Mouse (Mus musculus): ENCODE results near the gene Gm28374. TPM values are rescaled to one million over a fixed set of nuclear protein-coding genes. Genes with fewer than 3 reads are reported as not detected.

Gm28374 gene
- polyA plus RNA-seq, 1 experiment from 2014 or later = 1.7 TPM

- H3K27me3 ChIP-seq (replicated peaks; ENCODE audit: control insufficient read depth, insufficient read depth, low read length) = no peaks in the 10 kb centered on the region
- no peak overlapping the region for H3K9ac ChIP-seq (ENCODE audit: low read depth, low read length)
- H3K4me2 ChIP-seq (ENCODE audit: low read depth, low read length) = no peak overlapping the region
- ATAC-seq = no peak
- 0 out of 2 replicates have a peak, but pooled peaks cover 2% of the 10 kb centered on the region for H3K4me1 ChIP-seq (ENCODE audit: control insufficient read depth, insufficient read depth, low read length)
- no peak overlapping the region for H3K4me3 ChIP-seq (ENCODE audit: low read length)
- peaks cover 2% of the 10 kb centered on the region; the same call in 1 of the 2 replicates for H3K36me3 ChIP-seq (ENCODE audit: control insufficient read depth, insufficient read depth, low read length)
- 95% methylated on average over 3 of the region's 3 CpGs for WGBS
- no peaks in the 10 kb centered on the region for H3K9me3 ChIP-seq (ENCODE audit: control insufficient read depth, low read length)
- H3K27ac ChIP-seq (ENCODE audit: low read length) = no peak overlapping the region
Measured at GRCm38 (mm10) chr19:6097847-6098246, 15.8 kb upstream of the Gm28374 start.

- Histone ChIP-seq H3K9me3 (ENCODE audit: control insufficient read depth, low read length) (no peaks in the 10 kb centered on the region), H3K9ac (ENCODE audit: low read depth, low read length) (no peak within 1 kb of the TSS), H3K36me3 (ENCODE audit: control insufficient read depth, insufficient read depth, low read length) (peaks cover 9% of the 10 kb centered on the region; the same call in 1 of the 2 replicates), H3K4me2 (ENCODE audit: low read depth, low read length) (no peak within 1 kb of the TSS), H3K4me1 (ENCODE audit: control insufficient read depth, insufficient read depth, low read length) (no peaks in the 10 kb centered on the region), H3K4me3 (ENCODE audit: low read length) (no peak within 1 kb of the TSS), H3K27me3 (replicated peaks; ENCODE audit: control insufficient read depth, insufficient read depth, low read length) (no peaks in the 10 kb centered on the region), H3K27ac (ENCODE audit: low read length) (no peak within 1 kb of the TSS)
- 85% methylated on average over 7 of the region's 7 CpGs for WGBS
- ATAC-seq = no peak
Measured at GRCm38 (mm10) chr19:6094119-6094518, 12.1 kb upstream of the Gm28374 start, which contains the start of gene AC131692.1. TSS of gene AC131692.1 (plus strand) at chr19:6094419.

GRCm38 (mm10) chr19:6088841-6089240 lies 6.8 kb upstream of the Gm28374 start:
- Histone ChIP-seq H3K4me3 (ENCODE audit: low read length) (no peak overlapping the region), H3K36me3 (ENCODE audit: control insufficient read depth, insufficient read depth, low read length) (peaks cover 7% of the 10 kb centered on the region; the same call in 1 of the 2 replicates), H3K9me3 (ENCODE audit: control insufficient read depth, low read length) (no peaks in the 10 kb centered on the region), H3K9ac (ENCODE audit: low read depth, low read length) (no peak overlapping the region), H3K4me1 (ENCODE audit: control insufficient read depth, insufficient read depth, low read length) (peaks cover 9% of the 10 kb centered on the region), H3K27ac (ENCODE audit: low read length) (no peak overlapping the region), H3K4me2 (ENCODE audit: low read depth, low read length) (no peak overlapping the region), H3K27me3 (replicated peaks; ENCODE audit: control insufficient read depth, insufficient read depth, low read length) (no peaks in the 10 kb centered on the region)
- WGBS = 86% methylated on average over 13 of the region's 13 CpGs
- ATAC-seq = no peak

- Histone ChIP-seq H3K4me1 (ENCODE audit: control insufficient read depth, insufficient read depth, low read length) (peaks cover 11% of the 10 kb centered on the region), H3K27ac (ENCODE audit: low read length) (peak overlapping the region; percentile 73), H3K9ac (ENCODE audit: low read depth, low read length) (peak overlapping the region; percentile 80), H3K4me2 (ENCODE audit: low read depth, low read length) (peak overlapping the region; percentile 81), H3K36me3 (ENCODE audit: control insufficient read depth, insufficient read depth, low read length) (peaks cover 8% of the 10 kb centered on the region), H3K27me3 (replicated peaks; ENCODE audit: control insufficient read depth, insufficient read depth, low read length) (no peaks in the 10 kb centered on the region), H3K4me3 (ENCODE audit: low read length) (peak overlapping the region; percentile 81), H3K9me3 (ENCODE audit: control insufficient read depth, low read length) (no peaks in the 10 kb centered on the region)
- peak; percentile 78 for ATAC-seq
- WGBS = 0% methylated on average over 17 of the region's 17 CpGs
Measured at GRCm38 (mm10) chr19:6085417-6085879, 3.4 kb upstream of the Gm28374 start.

- no peaks in the 10 kb centered on the region for H3K27me3 ChIP-seq (replicated peaks; ENCODE audit: control insufficient read depth, insufficient read depth, low read length)
- no peaks in the 10 kb centered on the region for H3K9me3 ChIP-seq (ENCODE audit: control insufficient read depth, low read length)
- peak within 1 kb of the TSS; percentile 73 for H3K27ac ChIP-seq (ENCODE audit: low read length)
- H3K9ac ChIP-seq (ENCODE audit: low read depth, low read length) = peak within 1 kb of the TSS; percentile 80
- H3K36me3 ChIP-seq (ENCODE audit: control insufficient read depth, insufficient read depth, low read length) = peaks cover 2% of the 10 kb centered on the region
- peak; percentile 92 for ATAC-seq
- peaks cover 11% of the 10 kb centered on the region for H3K4me1 ChIP-seq (ENCODE audit: control insufficient read depth, insufficient read depth, low read length)
- peak within 1 kb of the TSS; percentile 93 for H3K4me2 ChIP-seq (ENCODE audit: low read depth, low read length)
- peak within 1 kb of the TSS; percentile 81 for H3K4me3 ChIP-seq (ENCODE audit: low read length)
- WGBS = under 1% methylated on average over 58 of the region's 58 CpGs
Measured at GRCm38 (mm10) chr19:6084478-6085248, 2.6 kb upstream of the Gm28374 start, which contains the start of the genes Zfpl1 and Cdca5. TSS of gene Zfpl1 (minus strand) at chr19:6084956. TSS of gene Cdca5 (plus strand) at chr19:6084983.

GRCm38 (mm10) chr19:6079983-6080480 lies 2.0 kb downstream of the Gm28374 start, which contains the start of gene Tmem262:
TSS of gene Tmem262 (plus strand) at chr19:6080033.
- 92% methylated on average over 12 of the region's 12 CpGs for WGBS
- Histone ChIP-seq H3K4me3 (ENCODE audit: low read length) (no peak within 1 kb of the TSS), H3K4me2 (ENCODE audit: low read depth, low read length) (no peak within 1 kb of the TSS), H3K9ac (ENCODE audit: low read depth, low read length) (no peak within 1 kb of the TSS), H3K27me3 (replicated peaks; ENCODE audit: control insufficient read depth, insufficient read depth, low read length) (no peaks in the 10 kb centered on the region), H3K27ac (ENCODE audit: low read length) (no peak within 1 kb of the TSS), H3K4me1 (ENCODE audit: control insufficient read depth, insufficient read depth, low read length) (peaks cover 14% of the 10 kb centered on the region), H3K36me3 (ENCODE audit: control insufficient read depth, insufficient read depth, low read length) (peaks cover 2% of the 10 kb centered on the region), H3K9me3 (ENCODE audit: control insufficient read depth, low read length) (no peaks in the 10 kb centered on the region)
- ATAC-seq = no peak

GRCm38 (mm10) chr19:6076564-6077393 lies 5.3 kb downstream of the Gm28374 start, which contains the start of gene Vps51:
TSS of gene Vps51 (minus strand) at chr19:6077231.
- Histone ChIP-seq H3K36me3 (ENCODE audit: control insufficient read depth, insufficient read depth, low read length) (peaks cover 8% of the 10 kb centered on the region), H3K4me2 (ENCODE audit: low read depth, low read length) (peak within 1 kb of the TSS; percentile 75), H3K9ac (ENCODE audit: low read depth, low read length) (peak within 1 kb of the TSS; percentile 93), H3K27ac (ENCODE audit: low read length) (peak within 1 kb of the TSS; percentile 88), H3K4me1 (ENCODE audit: control insufficient read depth, insufficient read depth, low read length) (peaks cover 7% of the 10 kb centered on the region), H3K9me3 (ENCODE audit: control insufficient read depth, low read length) (no peaks in the 10 kb centered on the region), H3K4me3 (ENCODE audit: low read length) (peak within 1 kb of the TSS; percentile 93), H3K27me3 (replicated peaks; ENCODE audit: control insufficient read depth, insufficient read depth, low read length) (no peaks in the 10 kb centered on the region)
- under 1% methylated on average over 33 of the region's 33 CpGs for WGBS
- ATAC-seq = peak; percentile 94

GRCm38 (mm10) chr19:6073889-6074288 lies 8.2 kb downstream of the Gm28374 start:
- Histone ChIP-seq H3K27ac (ENCODE audit: low read length) (no peak overlapping the region), H3K4me2 (ENCODE audit: low read depth, low read length) (no peak overlapping the region), H3K4me3 (ENCODE audit: low read length) (no peak overlapping the region), H3K9ac (ENCODE audit: low read depth, low read length) (no peak overlapping the region), H3K4me1 (ENCODE audit: control insufficient read depth, insufficient read depth, low read length) (peaks cover 7% of the 10 kb centered on the region), H3K9me3 (ENCODE audit: control insufficient read depth, low read length) (no peaks in the 10 kb centered on the region), H3K27me3 (replicated peaks; ENCODE audit: control insufficient read depth, insufficient read depth, low read length) (no peaks in the 10 kb centered on the region), H3K36me3 (ENCODE audit: control insufficient read depth, insufficient read depth, low read length) (peaks cover 15% of the 10 kb centered on the region; the same call in 1 of the 2 replicates)
- ATAC-seq = no peak
- 89% methylated on average over 5 of the region's 5 CpGs for WGBS

- H3K4me2 ChIP-seq (ENCODE audit: low read depth, low read length) = no peak overlapping the region
- WGBS = 92% methylated on average over 19 of the region's 19 CpGs
- H3K9ac ChIP-seq (ENCODE audit: low read depth, low read length) = no peak overlapping the region
- peaks cover 22% of the 10 kb centered on the region for H3K4me1 ChIP-seq (ENCODE audit: control insufficient read depth, insufficient read depth, low read length)
- no peak overlapping the region for H3K4me3 ChIP-seq (ENCODE audit: low read length)
- no peaks in the 10 kb centered on the region for H3K27me3 ChIP-seq (replicated peaks; ENCODE audit: control insufficient read depth, insufficient read depth, low read length)
- no peaks in the 10 kb centered on the region for H3K9me3 ChIP-seq (ENCODE audit: control insufficient read depth, low read length)
- H3K36me3 ChIP-seq (ENCODE audit: control insufficient read depth, insufficient read depth, low read length) = peaks cover 15% of the 10 kb centered on the region; the same call in 1 of the 2 replicates
- H3K27ac ChIP-seq (ENCODE audit: low read length) = no peak overlapping the region
- ATAC-seq = no peak
Measured at GRCm38 (mm10) chr19:6071261-6071660, 10.8 kb downstream of the Gm28374 start.

Data from intestine, embryonic 16.5 days (tissue).